Mouse (Mus musculus) midbrain, postnatal 0 days (tissue): ENCODE results near the gene Cxcl3. TPM values are rescaled to one million over a fixed set of nuclear protein-coding genes. Genes with fewer than 3 reads are reported as not detected.

Experiments
- ATAC-seq: fragments of 200-750 bp; cut with Nextera tagmentation; 2 replicates; pipeline ENCODE4 v1.8.0; 2017; ENCODE audit warnings: moderate number of reproducible peaks, mild to moderate bottlenecking, moderate TSS enrichment, moderate library complexity; ENCODE audit not compliant: low FRiP score
- DNase-seq: peaks from one replicate; pipeline ENCODE4 v3.0.0-alpha.2; 2015; ENCODE audit warnings: low spot score
- H3K27ac ChIP-seq: fragments of 300-500 bp; sonication (generic); 2 replicates; pipeline ENCODE4 v1.5.1; 2014; ENCODE audit warnings: low read depth, mild to moderate bottlenecking, low read length, mixed read lengths
- H3K27me3 ChIP-seq: fragments of 300-500 bp; sonication (generic); 2 replicates; pipeline ENCODE4 v1.6.1; 2014; ENCODE audit warnings: low read length, control low read depth, mixed read lengths; ENCODE audit not compliant: insufficient read depth
- H3K36me3 ChIP-seq: fragments of 300-500 bp; sonication (generic); 2 replicates; pipeline ENCODE4 v1.6.1; 2014; ENCODE audit warnings: low read length, control low read depth, mixed read lengths; ENCODE audit not compliant: insufficient read depth
- H3K4me1 ChIP-seq: fragments of 300-500 bp; sonication (generic); 2 replicates; pipeline ENCODE4 v1.6.1; 2014; ENCODE audit warnings: mild to moderate bottlenecking, control low read depth, antibody characterized with exemption, low read length, mixed read lengths; ENCODE audit not compliant: insufficient read depth
- H3K4me2 ChIP-seq: fragments of 300-500 bp; sonication (generic); 2 replicates; pipeline ENCODE4 v1.6.1; 2014; ENCODE audit warnings: low read depth, mild to moderate bottlenecking, low read length, mixed read lengths; ENCODE audit not compliant: poor library complexity, severe bottlenecking
- H3K4me3 ChIP-seq: fragments of 300-500 bp; sonication (generic); 2 replicates; pipeline ENCODE4 v1.5.1; 2014; ENCODE audit warnings: low read depth, mild to moderate bottlenecking, low read length, moderate library complexity
- H3K9ac ChIP-seq: fragments of 300-500 bp; sonication (generic); replicated peaks from 2 replicates; pipeline ENCODE4 v1.6.1; 2014; ENCODE audit warnings: mild to moderate bottlenecking, low read length, moderate library complexity, mixed read lengths; ENCODE audit not compliant: poor library complexity, severe bottlenecking
- H3K9me3 ChIP-seq: fragments of 300-500 bp; sonication (generic); 2 replicates; pipeline ENCODE4 v1.6.1; 2016; ENCODE audit warnings: low read length, control low read depth
- CTCF ChIP-seq: IDR thresholded peaks from 2 replicates; pipeline ENCODE4 v1.5.1; 2016; ENCODE audit warnings: antibody characterized with exemption, mild to moderate bottlenecking
- WGBS: fragments of 180-500 bp; shearing (Covaris S2); extraction: QIAGEN DNeasy Blood & Tissue Kit; methylation state at CpG from one replicate; pipeline ENCODE4 v1.1.7; 2014; 5-methylcytosine and 5-hydroxymethylcytosine counted together
- microRNA-seq: library from miRNA; unstranded; fragments of <30 nt; microRNA quantifications from one replicate; pipeline ENCODE4, GENCODE M21; 2016; ENCODE audit warnings: borderline number of aligned reads
- polyA plus RNA-seq: library from polyadenylated mRNA; unstranded; fragments of >200 nt; fragmentation: Nextera tagmentation; extraction: Ambion mirVana; gene quantifications from 2 replicates; pipeline ENCODE4 v1.2.1, GENCODE M21; 2015
- total RNA-seq: library from RNA; depleted of rRNA; stranded (reverse); fragments of >200 nt; gene quantifications from 2 replicates; pipeline ENCODE4 v1.2.3, GENCODE M21; 2014; rRNA removed

Cxcl3 gene
- total and polyA plus RNA-seq, 2 experiments from 2014 or later: 0.20 TPM; not detected in 1

DNA sequence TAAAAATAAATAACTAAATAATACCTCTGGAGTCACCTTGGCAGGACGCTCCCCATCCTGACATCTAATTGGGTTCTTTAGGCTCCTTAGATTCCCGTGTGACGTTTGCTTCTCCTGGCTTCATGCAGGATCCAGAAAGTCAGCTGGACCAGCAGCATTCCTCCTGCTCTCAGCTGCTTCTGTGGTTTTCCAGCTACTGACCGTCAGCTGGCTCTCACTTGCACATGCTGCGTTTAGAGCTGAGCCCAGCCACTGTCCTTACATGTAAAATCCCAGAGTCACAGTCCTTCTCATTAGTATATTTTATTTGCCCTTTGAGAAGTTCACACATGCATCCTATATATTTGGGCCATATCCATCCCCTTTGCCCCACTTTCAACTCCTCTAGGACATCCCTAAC lies 52.7 kb downstream of the Cxcl3 start:
- H3K9ac ChIP-seq: no peak overlapping the region
- no peaks in the 10 kb centered on the region for H3K4me1 ChIP-seq
- H3K27me3 ChIP-seq: no peaks in the 10 kb centered on the region
- no peaks in the 10 kb centered on the region for H3K9me3 ChIP-seq
- H3K27ac ChIP-seq: no peak overlapping the region
- 84% methylated on average over 5 of the region's 5 CpGs for WGBS
- H3K4me3 ChIP-seq: no peak overlapping the region
- H3K36me3 ChIP-seq: no peaks in the 10 kb centered on the region
- ATAC-seq (no peak), DNase-seq (no peak)
- no peak overlapping the region for H3K4me2 ChIP-seq
- TF ChIP-seq CTCF: no peak

Small RNAs within 50 kb of the gene (microRNA-seq; reads per million reads assigned to microRNA genes)
- not detected for gene Gm24322

Other genes starting within 250 kb of the Cxcl3 start
- 0.19 TPM in 1 of 2 replicates, not detected in the other for gene 5830473C10Rik, start 225.0 kb upstream of the Cxcl3 start, total RNA-seq
- 0.19 and 0.32 TPM in 2 replicates for gene 5830473C10Rik, start 225.0 kb upstream of the Cxcl3 start, polyA plus RNA-seq
- gene Rassf6, start 145.4 kb upstream of the Cxcl3 start, total RNA-seq: 1.9 and 2.5 TPM in 2 replicates
- 2.0 and 2.4 TPM in 2 replicates for gene Rassf6, start 145.4 kb upstream of the Cxcl3 start, polyA plus RNA-seq
- not detected in 2 replicates for gene Cxcl5, start 26.7 kb upstream of the Cxcl3 start, total RNA-seq
- gene Cxcl5, start 26.7 kb upstream of the Cxcl3 start, polyA plus RNA-seq: 0.25 and 0.28 TPM in 2 replicates
- gene Ppbp, start 17.6 kb upstream of the Cxcl3 start, total RNA-seq: 0.28 TPM in 1 of 2 replicates, not detected in the other
- gene Ppbp, start 17.6 kb upstream of the Cxcl3 start, polyA plus RNA-seq: 0.19 and 0.61 TPM in 2 replicates
- gene Pf4, start 13.7 kb upstream of the Cxcl3 start, total RNA-seq: 32.1 and 33.3 TPM in 2 replicates
- 59.6 and 60.6 TPM in 2 replicates for gene Pf4, start 13.7 kb upstream of the Cxcl3 start, polyA plus RNA-seq
- gene Cxcl15, start 8.4 kb downstream of the Cxcl3 start, total RNA-seq: not detected in 2 replicates
- gene Cxcl15, start 8.4 kb downstream of the Cxcl3 start, polyA plus RNA-seq: not detected in 2 replicates
- gene Cxcl1, start 105.1 kb downstream of the Cxcl3 start, total RNA-seq: not detected in 2 replicates
- gene Cxcl1, start 105.1 kb downstream of the Cxcl3 start, polyA plus RNA-seq: 0.56 and 0.78 TPM in 2 replicates
- gene Cxcl2, start 117.8 kb downstream of the Cxcl3 start, total RNA-seq: not detected in 2 replicates
- 0.14 TPM in 1 of 2 replicates, not detected in the other for gene Cxcl2, start 117.8 kb downstream of the Cxcl3 start, polyA plus RNA-seq
- 87.4 and 90.9 TPM in 2 replicates for gene Mthfd2l, start 145.0 kb downstream of the Cxcl3 start, total RNA-seq
- 54.6 and 54.9 TPM in 2 replicates for gene Mthfd2l, start 145.0 kb downstream of the Cxcl3 start, polyA plus RNA-seq
- 0.16 TPM in 1 of 2 replicates, not detected in the other for gene Epgn, start 241.4 kb downstream of the Cxcl3 start, total RNA-seq
- not detected in 2 replicates for gene Epgn, start 241.4 kb downstream of the Cxcl3 start, polyA plus RNA-seq